Mouse (Mus musculus) myocyte (in vitro differentiated cells): ENCODE results near the gene Uba52.

ENCODE experiments used
- CEBPB ChIP-seq: IDR thresholded peaks from 2 replicates; pipeline ENCODE4 v1.6.1; 2011; ENCODE audit warnings: mild to moderate bottlenecking, moderate library complexity; ENCODE audit not compliant: poor library complexity, insufficient read depth, severe bottlenecking
- E2F4 ChIP-seq: IDR thresholded peaks from one replicate; pipeline ENCODE4 v1.6.1; 2011; ENCODE audit warnings: mild to moderate bottlenecking, control low read depth, moderate library complexity; ENCODE audit not compliant: insufficient read depth
- MAX ChIP-seq: IDR thresholded peaks from one replicate; pipeline ENCODE4 v1.6.1; 2011; ENCODE audit warnings: low read depth, mild to moderate bottlenecking, control low read depth
- POLR2A ChIP-seq: IDR thresholded peaks from one replicate; pipeline ENCODE4 v1.6.1; 2011; ENCODE audit warnings: low read depth, mild to moderate bottlenecking, control low read depth, moderate library complexity; ENCODE audit not compliant: insufficient read length
- POLR2AphosphoS2 ChIP-seq: IDR thresholded peaks from one replicate; pipeline ENCODE4 v1.6.1; 2011; ENCODE audit warnings: low read depth, control low read depth; ENCODE audit not compliant: insufficient read length
- REST ChIP-seq: IDR thresholded peaks from one replicate; pipeline ENCODE4 v1.6.1; 2011; ENCODE audit warnings: mild to moderate bottlenecking, control low read depth, moderate library complexity; ENCODE audit not compliant: insufficient read depth, insufficient read length
- SRF ChIP-seq: IDR thresholded peaks from one replicate; pipeline ENCODE4 v1.6.1; 2011; ENCODE audit warnings: low read depth; ENCODE audit not compliant: control insufficient read depth, insufficient read length
- TCF12 ChIP-seq: IDR thresholded peaks from one replicate; pipeline ENCODE4 v1.6.1; 2011; ENCODE audit warnings: mild to moderate bottlenecking, control low read depth; ENCODE audit not compliant: poor library complexity, insufficient read depth, severe bottlenecking
- USF1 ChIP-seq: IDR thresholded peaks from one replicate; pipeline ENCODE4 v1.6.1; 2011; ENCODE audit warnings: low read depth, mild to moderate bottlenecking, control low read depth, moderate library complexity

DNA sequence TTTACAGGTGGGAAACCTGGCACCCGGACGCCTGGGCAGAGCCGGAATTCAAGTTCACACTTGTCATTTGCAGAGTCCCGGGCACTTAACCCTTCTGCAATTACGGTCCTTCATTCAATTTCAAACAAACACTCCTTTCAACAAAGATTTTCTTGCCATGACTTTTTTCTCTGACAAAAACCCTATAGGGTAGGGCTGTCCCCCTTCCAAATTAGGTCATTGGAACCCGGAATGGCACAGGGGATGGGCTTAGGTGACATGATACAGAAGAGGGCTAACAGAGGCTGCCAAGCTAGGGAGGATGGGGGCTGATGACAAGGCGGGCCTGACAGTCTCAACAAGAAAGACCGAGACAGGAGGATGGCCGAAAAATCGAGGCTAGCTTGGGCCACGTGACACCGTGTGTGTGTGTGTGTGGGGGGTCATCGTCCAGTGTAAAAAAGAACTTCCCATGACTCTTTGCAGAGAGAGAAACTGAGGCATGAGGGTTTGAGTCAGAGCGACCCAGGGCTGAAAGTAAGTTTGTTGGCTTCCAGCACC is 21.6 kb downstream of the Uba52 start:
- no peak for TF ChIP-seq POLR2A
- no peak for TF ChIP-seq POLR2AphosphoS2
- TF ChIP-seq MAX: no peak
- no peak for TF ChIP-seq CEBPB
- TF ChIP-seq REST: no peak
- no peak for TF ChIP-seq USF1
- TF ChIP-seq E2F4: no peak
- TF ChIP-seq SRF: no peak
- TF ChIP-seq TCF12: no peak
